Mouse (Mus musculus) testis, adult 10 weeks (tissue): Measurements from ENCODE around the gene Brca1. TPM values are rescaled to one million over a fixed set of nuclear protein-coding genes. Genes with fewer than 3 reads are reported as not detected.

Experiments used
- polyA plus RNA-seq: library from polyadenylated mRNA; stranded (reverse); fragments of 350-450 nt; fragmentation: Illumina TruSeq; extraction: RNeasy Lipid Tissue Mini Kit (QIAGEN cat#74804); gene quantifications from one replicate; pipeline ENCODE4 v1.2.3, GENCODE M21; 2014; ENCODE audit warnings: low read depth, low replicate concordance

Brca1 gene
- polyA plus RNA-seq, result 26.7 TPM

GRCm38 (mm10) chr11:101551751-101552475 is at the start of gene Brca1, which contains the start of gene Nbr1:
Gene Brca1 (minus strand): TSS chr11:101551955.
Gene Nbr1 (plus strand): TSS chr11:101552149.

GRCm38 (mm10) chr11:101599156-101599555 is 47.4 kb upstream of the Brca1 start, which contains the start of gene Gm11634:
Gene Gm11634 (minus strand): TSS chr11:101599256.

GRCm38 (mm10) chr11:101582054-101583035 is 30.6 kb upstream of the Brca1 start, which contains the start of gene Tmem106a:
Gene Tmem106a (plus strand): TSS chr11:101582242.

GRCm38 (mm10) chr11:101465869-101466551 is 85.7 kb downstream of the Brca1 start, which contains the start of gene Vat1:
Gene Vat1 (minus strand): TSS chr11:101466230.

GRCm38 (mm10) chr11:101464211-101465100 is 87.3 kb downstream of the Brca1 start, which contains the start of gene Rnd2:
Gene Rnd2 (plus strand): TSS chr11:101464999.

GRCm38 (mm10) chr11:101448274-101448746 is 103.4 kb downstream of the Brca1 start, which contains the start of gene Ifi35:
Gene Ifi35 (plus strand): TSS chr11:101448407.

GRCm38 (mm10) chr11:101442127-101442693 is 109.5 kb downstream of the Brca1 start, which contains the start of gene Rpl27:
Gene Rpl27 (plus strand): TSS chr11:101442298.

Other genes starting within 250 kb of the Brca1 start
- 78.8 TPM for gene Becn1, start 249.7 kb downstream of the Brca1 start, polyA plus RNA-seq
- gene Psme3, start 235.7 kb downstream of the Brca1 start, polyA plus RNA-seq, result 427 TPM
- 0.48 TPM for gene Aoc2, start 226.9 kb downstream of the Brca1 start, polyA plus RNA-seq
- 2.1 TPM for gene Aoc3, start 221.3 kb downstream of the Brca1 start, polyA plus RNA-seq
- gene G6pc, start 184.4 kb downstream of the Brca1 start, polyA plus RNA-seq, result not detected
- gene Aarsd1, start 134.3 kb downstream of the Brca1 start, polyA plus RNA-seq, result 4.6 TPM
- 0.41 TPM for gene Gm27029, start 127.2 kb downstream of the Brca1 start, polyA plus RNA-seq
- 1.9 TPM for gene Rundc1, start 126.9 kb downstream of the Brca1 start, polyA plus RNA-seq
- gene Ptges3l, start 126.6 kb downstream of the Brca1 start, polyA plus RNA-seq, result 14.0 TPM
- 23.8 TPM for gene Rpl27, start 109.7 kb downstream of the Brca1 start, polyA plus RNA-seq
- gene Ifi35, start 103.5 kb downstream of the Brca1 start, polyA plus RNA-seq, result 0.25 TPM
- 12.6 TPM for gene Rnd2, start 87.0 kb downstream of the Brca1 start, polyA plus RNA-seq
- gene Vat1, start 85.7 kb downstream of the Brca1 start, polyA plus RNA-seq, result 2.6 TPM
- gene Nbr1, start 194 bp upstream of the Brca1 start, polyA plus RNA-seq, result 301 TPM
- gene Tmem106a, start 30.3 kb upstream of the Brca1 start, polyA plus RNA-seq, result 3.9 TPM
- 90.8 TPM for gene Gm11634, start 47.3 kb upstream of the Brca1 start, polyA plus RNA-seq
- not detected for gene Rdm1, start 75.2 kb upstream of the Brca1 start, polyA plus RNA-seq
- gene Arl4d, start 113.6 kb upstream of the Brca1 start, polyA plus RNA-seq, result 4.0 TPM
- 40.7 TPM for gene Dhx8, start 181.0 kb upstream of the Brca1 start, polyA plus RNA-seq
- not detected for gene Etv4, start 233.4 kb upstream of the Brca1 start, polyA plus RNA-seq